Mouse (Mus musculus): ENCODE measurements around the gene Slc16a13. TPM values are rescaled to one million over a fixed set of nuclear protein-coding genes. Genes with fewer than 3 reads are reported as not detected.

Gene Slc16a13
- total and polyA plus RNA-seq, 2 experiments = 1.3 to 3.3 TPM

GRCm38 (mm10) chr11:70235254-70235900 lies 14.5 kb upstream of the Slc16a13 start:
- Histone ChIP-seq H3K36me3 (ENCODE audit: control insufficient read depth, insufficient read depth, low read length) (no peaks in the 10 kb centered on the region), H3K27ac (replicated peaks; ENCODE audit: insufficient read depth, low read depth, low read length) (no peak overlapping the region), H3K79me2 (ENCODE audit: control insufficient read depth, insufficient read depth, low read length) (peaks cover under 1% of the 10 kb centered on the region; the same call in 1 of the 2 replicates), H3K4me3 (ENCODE audit: insufficient read depth, low read depth, low read length) (no peak overlapping the region), H3K27me3 (ENCODE audit: control insufficient read depth, insufficient read depth, low read length) (no peaks in the 10 kb centered on the region), H3K9ac (ENCODE audit: low read depth, low read length) (no peak overlapping the region), H3K4me1 (ENCODE audit: control insufficient read depth, insufficient read depth, low read length) (peaks cover 7% of the 10 kb centered on the region)
- WGBS = 76% methylated on average over 12 of the region's 12 CpGs
- no peak for TF ChIP-seq POLR2A (IDR thresholded peaks at IDR 0.05; ENCODE audit: extremely low read depth, insufficient read depth, low read length)
- TF ChIP-seq CTCF (IDR thresholded peaks at IDR 0.05; ENCODE audit: low read depth, low read length) = no peak
- DNase-seq (ENCODE audit: extremely low read depth, low read depth, low spot score) = no peak

- no peak overlapping the region for H3K27ac ChIP-seq (replicated peaks; ENCODE audit: insufficient read depth, low read depth, low read length)
Measured at GRCm38 (mm10) chr11:70234497-70234896, 13.6 kb upstream of the Slc16a13 start.

GRCm38 (mm10) chr11:70234037-70234436 lies 13.2 kb upstream of the Slc16a13 start:
- no peak for DNase-seq (ENCODE audit: extremely low read depth, low read depth, low spot score)
- Histone ChIP-seq H3K27ac (replicated peaks; ENCODE audit: insufficient read depth, low read depth, low read length) (no peak overlapping the region), H3K27me3 (ENCODE audit: control insufficient read depth, insufficient read depth, low read length) (no peaks in the 10 kb centered on the region), H3K9ac (ENCODE audit: low read depth, low read length) (no peak overlapping the region), H3K4me3 (ENCODE audit: insufficient read depth, low read depth, low read length) (no peak overlapping the region), H3K4me1 (ENCODE audit: control insufficient read depth, insufficient read depth, low read length) (peaks cover 7% of the 10 kb centered on the region), H3K36me3 (ENCODE audit: control insufficient read depth, insufficient read depth, low read length) (no peaks in the 10 kb centered on the region), H3K79me2 (ENCODE audit: control insufficient read depth, insufficient read depth, low read length) (no peaks in the 10 kb centered on the region; the same call in 1 of the 2 replicates)
- WGBS = 64% methylated on average over 5 of the region's 5 CpGs
- TF ChIP-seq POLR2A (IDR thresholded peaks at IDR 0.05; ENCODE audit: extremely low read depth, insufficient read depth, low read length) (no peak), CTCF (IDR thresholded peaks at IDR 0.05; ENCODE audit: low read depth, low read length) (no peak)

More at GRCm38 (mm10) chr11:70234497-70234896, 13.6 kb upstream of the Slc16a13 start:
- Histone ChIP-seq H3K4me3 (ENCODE audit: insufficient read depth, low read depth, low read length) (no peak overlapping the region), H3K9ac (ENCODE audit: low read depth, low read length) (no peak overlapping the region), H3K36me3 (ENCODE audit: control insufficient read depth, insufficient read depth, low read length) (no peaks in the 10 kb centered on the region), H3K4me1 (ENCODE audit: control insufficient read depth, insufficient read depth, low read length) (peaks cover 7% of the 10 kb centered on the region), H3K27me3 (ENCODE audit: control insufficient read depth, insufficient read depth, low read length) (no peaks in the 10 kb centered on the region), H3K79me2 (ENCODE audit: control insufficient read depth, insufficient read depth, low read length) (no peaks in the 10 kb centered on the region; the same call in 1 of the 2 replicates)
- WGBS = 88% methylated on average over 8 of the region's 8 CpGs
- DNase-seq (ENCODE audit: extremely low read depth, low read depth, low spot score) = no peak
- TF ChIP-seq POLR2A (IDR thresholded peaks at IDR 0.05; ENCODE audit: extremely low read depth, insufficient read depth, low read length) (no peak), CTCF (IDR thresholded peaks at IDR 0.05; ENCODE audit: low read depth, low read length) (no peak)

GRCm38 (mm10) chr11:70233016-70233415 lies 12.2 kb upstream of the Slc16a13 start:
- TF ChIP-seq POLR2A (IDR thresholded peaks at IDR 0.05; ENCODE audit: extremely low read depth, insufficient read depth, low read length) = no peak
- TF ChIP-seq CTCF (IDR thresholded peaks at IDR 0.05; ENCODE audit: low read depth, low read length) = no peak
- Histone ChIP-seq H3K9ac (ENCODE audit: low read depth, low read length) (peak overlapping the region; percentile 69; the same call in 1 of the 2 replicates), H3K36me3 (ENCODE audit: control insufficient read depth, insufficient read depth, low read length) (no peaks in the 10 kb centered on the region), H3K4me3 (ENCODE audit: insufficient read depth, low read depth, low read length) (peak overlapping the region; percentile 21), H3K27me3 (ENCODE audit: control insufficient read depth, insufficient read depth, low read length) (no peaks in the 10 kb centered on the region), H3K4me1 (ENCODE audit: control insufficient read depth, insufficient read depth, low read length) (peaks cover 4% of the 10 kb centered on the region; the same call in 1 of the 2 replicates), H3K27ac (replicated peaks; ENCODE audit: insufficient read depth, low read depth, low read length) (no peak overlapping the region; the same call in 1 of the 2 replicates), H3K79me2 (ENCODE audit: control insufficient read depth, insufficient read depth, low read length) (no peaks in the 10 kb centered on the region)
- DNase-seq (ENCODE audit: extremely low read depth, low read depth, low spot score) = no peak
- 39% methylated on average over 8 of the region's 8 CpGs for WGBS

- H3K79me2 ChIP-seq (ENCODE audit: control insufficient read depth, insufficient read depth, low read length) = no peaks in the 10 kb centered on the region
- H3K27me3 ChIP-seq (ENCODE audit: control insufficient read depth, insufficient read depth, low read length) = no peaks in the 10 kb centered on the region
- peak overlapping the region; percentile 50 for H3K27ac ChIP-seq (replicated peaks; ENCODE audit: insufficient read depth, low read depth, low read length)
- no peak for TF ChIP-seq CTCF (IDR thresholded peaks at IDR 0.05; ENCODE audit: low read depth, low read length)
- peak overlapping the region; percentile 67 for H3K4me3 ChIP-seq (ENCODE audit: insufficient read depth, low read depth, low read length)
- H3K9ac ChIP-seq (ENCODE audit: low read depth, low read length) = peak overlapping the region; percentile 69
- DNase-seq (ENCODE audit: extremely low read depth, low read depth, low spot score) = no peak
- WGBS = 14% methylated on average over 10 of the region's 10 CpGs
- no peaks in the 10 kb centered on the region for H3K36me3 ChIP-seq (ENCODE audit: control insufficient read depth, insufficient read depth, low read length)
- H3K4me1 ChIP-seq (ENCODE audit: control insufficient read depth, insufficient read depth, low read length) = peaks cover 4% of the 10 kb centered on the region
Measured at GRCm38 (mm10) chr11:70232546-70232945, 11.7 kb upstream of the Slc16a13 start.

GRCm38 (mm10) chr11:70230239-70230727 lies 9.4 kb upstream of the Slc16a13 start:
- no peaks in the 10 kb centered on the region for H3K36me3 ChIP-seq (ENCODE audit: control insufficient read depth, insufficient read depth, low read length)
- H3K27me3 ChIP-seq (ENCODE audit: control insufficient read depth, insufficient read depth, low read length) = no peaks in the 10 kb centered on the region
- no peaks in the 10 kb centered on the region for H3K79me2 ChIP-seq (ENCODE audit: control insufficient read depth, insufficient read depth, low read length)
- H3K4me1 ChIP-seq (ENCODE audit: control insufficient read depth, insufficient read depth, low read length) = no peaks in the 10 kb centered on the region; the same call in 1 of the 2 replicates
- H3K27ac ChIP-seq (replicated peaks; ENCODE audit: insufficient read depth, low read depth, low read length) = peak overlapping the region; percentile 18; the same call in 1 of the 2 replicates
- DNase-seq (ENCODE audit: extremely low read depth, low read depth, low spot score) = peak; percentile 33
- TF ChIP-seq CTCF (IDR thresholded peaks at IDR 0.05; ENCODE audit: low read depth, low read length) = peak; percentile 99
- TF ChIP-seq POLR2A (IDR thresholded peaks at IDR 0.05; ENCODE audit: extremely low read depth, insufficient read depth, low read length) = no peak
- H3K4me3 ChIP-seq (ENCODE audit: insufficient read depth, low read depth, low read length) = peak overlapping the region; percentile 30; the same call in 1 of the 2 replicates
- WGBS = 3% methylated on average over 32 of the region's 32 CpGs
- H3K9ac ChIP-seq (ENCODE audit: low read depth, low read length) = no peak overlapping the region
